Mouse (Mus musculus) midbrain, embryonic 13.5 days (tissue): Measurements from ENCODE around the gene Hbb-bh1. TPM values are rescaled to one million over a fixed set of nuclear protein-coding genes. Genes with fewer than 3 reads are reported as not detected.
"Not testable (repeated sequence)": the region's sequence is repeated elsewhere in the genome, so short reads cannot be mapped to it uniquely, and the experiment has no call there.

Source experiments
- ATAC-seq: fragments of 200-750 bp; cut with Nextera tagmentation; 2 replicates; pipeline ENCODE4 v1.8.0; 2017; ENCODE audit warnings: mild to moderate bottlenecking, moderate TSS enrichment, moderate library complexity
- H3K27ac ChIP-seq: fragments of 300-500 bp; sonication (generic); 2 replicates; pipeline ENCODE4 v1.5.1; 2015; ENCODE audit warnings: inconsistent platforms, mild to moderate bottlenecking, moderate library complexity
- H3K27me3 ChIP-seq: fragments of 300-500 bp; sonication (generic); 2 replicates; pipeline ENCODE4 v1.6.1; 2015; ENCODE audit warnings: mild to moderate bottlenecking, inconsistent platforms
- H3K36me3 ChIP-seq: fragments of 300-500 bp; sonication (generic); 2 replicates; pipeline ENCODE4 v1.6.1; 2015; ENCODE audit warnings: mild to moderate bottlenecking, inconsistent platforms
- H3K4me1 ChIP-seq: fragments of 300-500 bp; sonication (generic); replicated peaks from 2 replicates; pipeline ENCODE4 v1.6.1; 2015; ENCODE audit warnings: inconsistent platforms
- H3K4me2 ChIP-seq: fragments of 300-500 bp; sonication (generic); replicated peaks from 2 replicates; pipeline ENCODE4 v1.6.1; 2015; ENCODE audit warnings: moderate library complexity, mild to moderate bottlenecking, inconsistent platforms
- H3K4me3 ChIP-seq: fragments of 300-500 bp; sonication (generic); replicated peaks from 2 replicates; pipeline ENCODE4 v1.5.1; 2015; ENCODE audit warnings: mild to moderate bottlenecking, inconsistent platforms
- H3K9ac ChIP-seq: fragments of 300-500 bp; sonication (generic); replicated peaks from 2 replicates; pipeline ENCODE4 v1.6.1; 2015; ENCODE audit warnings: mild to moderate bottlenecking, inconsistent platforms
- H3K9me3 ChIP-seq: fragments of 300-500 bp; sonication (generic); 2 replicates; pipeline ENCODE4 v1.6.1; 2016; ENCODE audit warnings: mild to moderate bottlenecking, inconsistent platforms
- WGBS: fragments of 180-500 bp; shearing (Covaris S2); methylation state at CpG from one replicate; pipeline ENCODE4 v1.1.7; 2015; 5-methylcytosine and 5-hydroxymethylcytosine counted together
- polyA plus RNA-seq: library from polyadenylated mRNA; unstranded; fragments of >200 nt; fragmentation: Nextera tagmentation; extraction: Ambion mirVana; gene quantifications from 2 replicates; pipeline ENCODE4 v1.2.1, GENCODE M21; 2015

The Hbb-bh1 gene
- polyA plus RNA-seq, 1 experiment from 2014 or later: 37.1 TPM

- Histone ChIP-seq H3K9ac (no peak overlapping the region), H3K4me2 (no peak overlapping the region), H3K36me3 (no peaks in the 10 kb centered on the region), H3K27me3 (no peaks in the 10 kb centered on the region), H3K4me1 (no peaks in the 10 kb centered on the region), H3K27ac (no peak overlapping the region), H3K4me3 (no peak overlapping the region), H3K9me3 (no peaks in the 10 kb centered on the region)
- no peak for ATAC-seq
- 92% methylated on average over 1 of the region's 1 CpGs for WGBS
These were observed 32.7 kb downstream of the Hbb-bh1 start for GRCm38 (mm10) chr7:103810296-103810695.

- Histone ChIP-seq H3K36me3 (no peaks in the 10 kb centered on the region), H3K4me3 (no peak overlapping the region), H3K4me2 (no peak overlapping the region), H3K9me3 (no peaks in the 10 kb centered on the region), H3K27me3 (no peaks in the 10 kb centered on the region), H3K27ac (no peak overlapping the region), H3K9ac (no peak overlapping the region), H3K4me1 (no peaks in the 10 kb centered on the region)
- WGBS: 68% methylated on average over 1 of the region's 1 CpGs
- no peak for ATAC-seq
These were observed 33.2 kb downstream of the Hbb-bh1 start for GRCm38 (mm10) chr7:103809801-103810155.

GRCm38 (mm10) chr7:103808971-103809800 is 33.8 kb downstream of the Hbb-bh1 start:
- no peak for ATAC-seq
- H3K9ac ChIP-seq: no peak overlapping the region
- no peaks in the 10 kb centered on the region for H3K27me3 ChIP-seq
- no peaks in the 10 kb centered on the region for H3K4me1 ChIP-seq
- H3K9me3 ChIP-seq: no peaks in the 10 kb centered on the region
- H3K36me3 ChIP-seq: no peaks in the 10 kb centered on the region
- no peak overlapping the region for H3K27ac ChIP-seq
- H3K4me2 ChIP-seq: no peak overlapping the region
- no peak overlapping the region for H3K4me3 ChIP-seq
- 76% methylated on average over 5 of the region's 5 CpGs for WGBS

GRCm38 (mm10) chr7:103808120-103808519 is 34.8 kb downstream of the Hbb-bh1 start:
- H3K27me3 ChIP-seq, H3K27ac ChIP-seq, H3K9ac ChIP-seq, H3K36me3 ChIP-seq, H3K4me3 ChIP-seq, H3K9me3 ChIP-seq, H3K4me1 ChIP-seq, ATAC-seq, H3K4me2 ChIP-seq: not testable (repeated sequence)
- 68% methylated on average over 2 of the region's 2 CpGs for WGBS

GRCm38 (mm10) chr7:103806856-103807255 is 36.1 kb downstream of the Hbb-bh1 start:
- H3K36me3 ChIP-seq: no peaks in the 10 kb centered on the region
- no peak overlapping the region for H3K4me2 ChIP-seq
- H3K27me3 ChIP-seq: no peaks in the 10 kb centered on the region
- ATAC-seq: no peak
- no peaks in the 10 kb centered on the region for H3K9me3 ChIP-seq
- no peak overlapping the region for H3K27ac ChIP-seq
- WGBS: 57% methylated on average over 1 of the region's 1 CpGs
- no peaks in the 10 kb centered on the region for H3K4me1 ChIP-seq
- no peak overlapping the region for H3K9ac ChIP-seq
- no peak overlapping the region for H3K4me3 ChIP-seq

- no peaks in the 10 kb centered on the region for H3K36me3 ChIP-seq
- H3K9me3 ChIP-seq: no peaks in the 10 kb centered on the region
- H3K4me2 ChIP-seq: no peak overlapping the region
- WGBS: 24% methylated on average over 4 of the region's 4 CpGs
- H3K27ac ChIP-seq: no peak overlapping the region
- no peaks in the 10 kb centered on the region for H3K27me3 ChIP-seq
- H3K4me3 ChIP-seq: no peak overlapping the region
- no peaks in the 10 kb centered on the region for H3K4me1 ChIP-seq
- ATAC-seq: no peak
- H3K9ac ChIP-seq: no peak overlapping the region
These were observed 50.1 kb downstream of the Hbb-bh1 start for GRCm38 (mm10) chr7:103792669-103793388.

- H3K9ac ChIP-seq: no peak within 1 kb of the TSS
- H3K36me3 ChIP-seq: no peaks in the 10 kb centered on the region
- no peak within 1 kb of the TSS for H3K27ac ChIP-seq
- WGBS: 82% methylated on average over 3 of the region's 3 CpGs
- no peaks in the 10 kb centered on the region for H3K9me3 ChIP-seq
- ATAC-seq: no peak
- no peak within 1 kb of the TSS for H3K4me2 ChIP-seq
- H3K27me3 ChIP-seq: no peaks in the 10 kb centered on the region
- H3K4me1 ChIP-seq: no peaks in the 10 kb centered on the region
- H3K4me3 ChIP-seq: no peak within 1 kb of the TSS
These were observed 51.2 kb downstream of the Hbb-bh1 start, which contains the start of gene Olfr67 for GRCm38 (mm10) chr7:103791721-103792120. Gene Olfr67 (minus strand): TSS chr7:103791821.

Other genes starting within 250 kb of the Hbb-bh1 start
- not detected in 2 replicates for gene Olfr619, start 242.6 kb downstream of the Hbb-bh1 start, polyA plus RNA-seq
- gene Olfr620, start 230.6 kb downstream of the Hbb-bh1 start, polyA plus RNA-seq: not detected in 2 replicates
- gene Olfr622, start 200.5 kb downstream of the Hbb-bh1 start, polyA plus RNA-seq: not detected in 2 replicates
- gene Olfr623, start 179.5 kb downstream of the Hbb-bh1 start, polyA plus RNA-seq: not detected in 2 replicates
- gene Olfr624, start 172.0 kb downstream of the Hbb-bh1 start, polyA plus RNA-seq: 0.04 TPM in 2 replicates
- not detected in 2 replicates for gene Olfr625-ps1, start 160.4 kb downstream of the Hbb-bh1 start, polyA plus RNA-seq
- gene Olfr243, start 128.5 kb downstream of the Hbb-bh1 start, polyA plus RNA-seq: not detected in 2 replicates
- gene Olfr628, start 112.8 kb downstream of the Hbb-bh1 start, polyA plus RNA-seq: not detected in 2 replicates
- gene Olfr629, start 98.2 kb downstream of the Hbb-bh1 start, polyA plus RNA-seq: not detected in 2 replicates
- not detected in 2 replicates for gene Olfr630, start 85.8 kb downstream of the Hbb-bh1 start, polyA plus RNA-seq
- not detected in 2 replicates for gene Olfr69, start 71.6 kb downstream of the Hbb-bh1 start, polyA plus RNA-seq
- gene Olfr68, start 63.5 kb downstream of the Hbb-bh1 start, polyA plus RNA-seq: not detected in 2 replicates
- gene Olfr67, start 51.3 kb downstream of the Hbb-bh1 start, polyA plus RNA-seq: not detected in 2 replicates
- gene Hbb-bt, start 29.2 kb downstream of the Hbb-bh1 start, polyA plus RNA-seq: 1,031 and 1,160 TPM in 2 replicates
- 2,098 and 2,335 TPM in 2 replicates for gene Hbb-bs, start 15.1 kb downstream of the Hbb-bh1 start, polyA plus RNA-seq
- gene Hbb-bh2, start 2.6 kb downstream of the Hbb-bh1 start, polyA plus RNA-seq: not detected in 2 replicates
- gene Hbb-y, start 10.1 kb upstream of the Hbb-bh1 start, polyA plus RNA-seq: 4,013 and 4,161 TPM in 2 replicates
- not detected in 2 replicates for gene Olfr66, start 43.1 kb upstream of the Hbb-bh1 start, polyA plus RNA-seq
- gene Olfr64, start 51.3 kb upstream of the Hbb-bh1 start, polyA plus RNA-seq: not detected in 2 replicates
- not detected in 2 replicates for gene Olfr65, start 60.3 kb upstream of the Hbb-bh1 start, polyA plus RNA-seq
- gene Olfr631, start 85.7 kb upstream of the Hbb-bh1 start, polyA plus RNA-seq: not detected in 2 replicates
- not detected in 2 replicates for gene Olfr632, start 91.2 kb upstream of the Hbb-bh1 start, polyA plus RNA-seq
- gene Olfr633, start 101.3 kb upstream of the Hbb-bh1 start, polyA plus RNA-seq: not detected in 2 replicates
- gene Olfr635, start 128.0 kb upstream of the Hbb-bh1 start, polyA plus RNA-seq: 0.03 TPM in 1 of 2 replicates, not detected in the other
- not detected in 2 replicates for gene Olfr638, start 155.6 kb upstream of the Hbb-bh1 start, polyA plus RNA-seq
- 0.03 TPM in 1 of 2 replicates, not detected in the other for gene Olfr639, start 174.1 kb upstream of the Hbb-bh1 start, polyA plus RNA-seq
- gene Olfr640, start 182.4 kb upstream of the Hbb-bh1 start, polyA plus RNA-seq: not detected in 2 replicates
- not detected in 2 replicates for gene Olfr641, start 192.3 kb upstream of the Hbb-bh1 start, polyA plus RNA-seq
- gene Olfr642, start 209.5 kb upstream of the Hbb-bh1 start, polyA plus RNA-seq: not detected in 2 replicates
- not detected in 2 replicates for gene 4930516K23Rik, start 218.3 kb upstream of the Hbb-bh1 start, polyA plus RNA-seq
- gene Olfr644, start 228.7 kb upstream of the Hbb-bh1 start, polyA plus RNA-seq: not detected in 2 replicates
- not detected in 2 replicates for gene Olfr645, start 242.3 kb upstream of the Hbb-bh1 start, polyA plus RNA-seq